Mouse (Mus musculus) adrenal gland, postnatal 36 days (tissue): ENCODE measurements around the gene Krtap9-5. TPM values are rescaled to one million over a fixed set of nuclear protein-coding genes. Genes with fewer than 3 reads are reported as not detected.

ENCODE experiments used
- DNase-seq, 2 experiments: peaks; one replicate each; pipeline ENCODE4 v3.0.0; 2021; ENCODE audit warnings: mixed read lengths in 1 of 2
- long read RNA-seq, 2 experiments: library from polyadenylated mRNA; stranded (forward); transcript quantifications; one replicate each; pipeline ENCODE4 v2.0.0; 2021; ENCODE audit warnings: borderline sequencing depth in 2 of 2
- total RNA-seq, 2 experiments: library from RNA; stranded (reverse); gene quantifications; 2 replicates each; pipeline ENCODE4 v1.2.3; 2021

The Krtap9-5 gene
- total RNA-seq, result not detected
- long read RNA-seq, experiment 1, result 0 reads
- long read RNA-seq, experiment 2, result 0 reads

DNA sequence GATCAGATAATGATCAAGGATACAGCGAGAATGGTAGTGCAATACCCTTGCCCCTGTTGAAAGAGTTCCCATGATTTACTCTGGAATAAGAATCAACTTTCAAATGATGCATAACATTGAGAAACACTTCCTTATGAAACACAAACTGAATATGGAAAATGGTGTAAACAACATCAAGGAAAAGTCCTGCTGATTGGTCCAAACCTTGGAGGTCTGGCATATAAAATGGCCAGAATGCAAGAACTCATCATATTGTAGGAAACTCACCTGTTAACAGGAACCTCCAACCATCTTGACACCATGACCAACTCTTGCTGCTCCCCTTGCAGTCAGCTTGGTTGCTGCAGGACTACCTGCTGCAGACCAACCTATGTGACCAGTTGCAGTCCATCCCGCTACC lies at the start of gene Krtap9-5:
Gene Krtap9-5, plus strand, starts transcription at position 301 of the 400 bp plus-strand sequence.
- no peak for DNase-seq

DNA sequence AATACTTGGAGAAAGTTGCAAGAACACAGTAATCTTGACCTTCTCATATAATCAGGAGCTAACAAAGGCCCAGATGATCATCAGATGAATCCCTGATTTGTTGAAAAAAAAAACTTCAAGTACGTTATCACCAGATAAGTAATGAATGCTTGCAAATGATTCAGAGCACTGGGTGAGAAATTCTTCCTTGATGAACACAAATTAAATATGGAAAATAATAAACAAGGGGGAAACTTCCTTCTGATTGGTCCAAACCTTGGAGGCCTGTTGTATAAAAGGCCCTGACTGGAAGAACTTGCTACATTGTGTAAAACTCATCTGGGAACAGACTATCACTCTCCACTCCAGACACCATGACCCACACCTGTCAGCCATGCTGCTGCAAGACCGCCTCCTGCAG lies 40.7 kb upstream of the Krtap9-5 start, which contains the start of gene Krtap31-1:
Gene Krtap31-1, plus strand, starts transcription at position 301 of the 400 bp plus-strand sequence.
- no peak for DNase-seq

DNA sequence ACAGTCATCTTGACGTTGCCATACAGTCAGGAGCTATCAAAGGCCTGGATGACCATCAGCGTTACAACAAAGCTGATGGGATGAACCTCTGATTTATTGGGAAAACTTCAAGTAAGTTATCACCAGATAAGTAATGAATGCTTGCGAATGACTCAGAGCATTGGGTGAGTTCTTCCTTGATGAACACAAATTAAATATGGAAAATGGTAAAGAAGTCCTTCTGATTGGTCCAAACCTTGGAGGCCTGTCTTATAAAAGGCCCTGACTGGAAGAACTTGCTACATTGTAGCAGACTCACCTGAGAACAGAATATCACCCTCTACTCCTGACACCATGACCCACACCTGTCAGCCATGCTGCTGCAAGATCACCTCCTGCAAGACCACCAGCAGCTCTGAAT lies 33.8 kb upstream of the Krtap9-5 start, which contains the start of gene Gm11565:
Gene Gm11565, plus strand, starts transcription at position 301 of the 400 bp plus-strand sequence.
- no peak for DNase-seq

DNA sequence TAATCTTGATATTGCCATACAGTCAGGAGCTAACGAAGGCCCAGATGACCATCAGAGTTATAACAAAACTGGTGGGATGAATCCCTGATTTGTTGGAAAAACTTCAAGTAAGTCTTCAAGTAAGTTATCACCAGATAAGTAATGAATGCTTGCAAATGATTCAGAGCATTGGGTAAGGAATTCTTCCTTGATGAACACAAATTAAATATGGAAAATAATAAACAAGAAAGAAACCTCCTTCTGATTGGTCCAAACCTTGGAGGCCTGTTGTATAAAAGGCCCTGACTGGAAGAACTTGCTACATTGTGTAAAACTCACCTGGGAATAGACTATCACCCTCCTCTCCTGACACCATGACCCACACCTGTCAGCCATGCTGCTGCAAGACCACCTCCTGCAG lies 12.3 kb upstream of the Krtap9-5 start, which contains the start of gene Krtap31-2:
Gene Krtap31-2, plus strand, starts transcription at position 301 of the 400 bp plus-strand sequence.
- DNase-seq, result no peak

DNA sequence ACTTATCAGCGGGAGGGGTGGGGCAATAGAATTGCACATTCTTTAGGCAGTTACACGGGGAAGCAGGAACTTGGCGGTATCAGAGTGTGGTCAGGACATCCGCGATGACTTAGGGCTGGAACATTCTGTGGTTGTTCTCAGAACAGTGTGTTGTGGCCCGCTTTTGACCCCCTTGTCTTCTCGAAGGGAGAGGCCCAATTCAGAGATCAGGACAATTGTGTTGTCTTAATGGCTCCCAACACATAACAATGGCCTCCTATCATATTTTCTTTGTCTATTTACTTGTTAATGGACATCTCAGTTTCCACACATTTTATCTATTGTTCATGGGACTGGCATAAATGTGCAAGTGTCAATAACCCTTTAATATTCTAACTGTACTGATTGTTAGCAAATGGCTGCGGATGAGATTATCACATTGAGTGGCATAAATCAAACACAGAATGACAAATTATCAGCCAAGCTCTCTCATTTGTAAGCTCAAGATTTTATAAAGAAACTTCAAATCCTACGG lies 10.5 kb upstream of the Krtap9-5 start:
- no peak for DNase-seq

DNA sequence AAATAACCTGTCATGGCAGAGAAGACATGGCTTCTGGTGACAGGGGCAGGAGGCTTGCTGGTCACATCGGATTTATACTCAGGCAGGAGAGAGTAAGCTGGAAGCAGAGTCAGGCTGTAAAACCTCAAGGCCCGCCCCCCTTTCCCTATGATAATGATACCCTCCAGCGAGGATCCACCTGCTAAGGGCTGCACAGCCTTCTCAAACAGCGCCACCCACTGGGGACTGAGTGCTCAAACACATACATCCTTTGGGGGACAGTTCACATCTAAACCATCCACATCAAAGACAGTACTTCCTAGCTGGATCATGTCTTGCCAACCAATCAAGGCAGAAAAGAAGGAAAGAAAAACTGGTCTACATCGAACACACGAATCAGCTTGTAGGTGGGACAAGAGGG lies 15.9 kb downstream of the Krtap9-5 start:
- DNase-seq, result no peak

DNA sequence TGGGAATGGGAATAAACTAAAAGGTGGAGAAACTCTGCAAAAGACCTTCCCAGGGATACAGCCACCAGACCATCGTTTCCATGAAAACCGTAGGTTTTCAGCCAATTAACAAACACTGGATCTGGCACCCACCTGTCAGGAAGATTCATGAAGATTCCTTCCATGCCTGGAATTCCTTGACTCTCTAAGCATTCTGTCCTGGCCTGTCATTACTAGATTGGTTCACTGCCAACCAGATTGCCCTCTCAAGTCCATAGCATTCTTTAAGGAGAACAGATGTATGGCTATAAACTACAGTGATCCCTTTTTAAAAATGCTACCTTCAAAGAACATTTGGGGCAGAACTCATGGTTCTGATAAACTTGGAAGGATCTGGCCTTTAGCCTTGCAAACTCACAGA lies 17.7 kb downstream of the Krtap9-5 start:
- DNase-seq, result no peak

DNA sequence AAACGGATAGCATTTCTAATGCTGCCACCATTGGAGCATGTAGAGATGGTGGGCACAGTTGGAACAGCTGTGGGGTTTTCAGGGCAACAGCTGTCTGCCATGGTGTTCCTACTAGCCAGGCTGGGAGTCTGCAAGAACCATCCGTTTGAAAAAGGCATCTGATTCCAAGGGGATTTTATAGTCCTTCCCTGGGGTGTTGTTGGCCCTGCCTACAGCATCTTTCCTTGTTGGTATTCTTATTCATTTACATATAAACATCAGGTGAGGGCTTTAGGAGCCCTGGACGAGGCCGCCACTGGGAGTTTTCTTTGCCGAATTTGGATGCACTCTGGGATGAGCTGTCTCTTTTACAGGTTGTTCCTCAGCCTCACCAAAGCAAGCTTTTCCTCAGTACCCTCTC lies 30.7 kb downstream of the Krtap9-5 start, which contains the start of gene Krtap29-1:
Gene Krtap29-1, minus strand, starts transcription at position 101 of the 400 bp plus-strand sequence.
- no peak for DNase-seq

DNA sequence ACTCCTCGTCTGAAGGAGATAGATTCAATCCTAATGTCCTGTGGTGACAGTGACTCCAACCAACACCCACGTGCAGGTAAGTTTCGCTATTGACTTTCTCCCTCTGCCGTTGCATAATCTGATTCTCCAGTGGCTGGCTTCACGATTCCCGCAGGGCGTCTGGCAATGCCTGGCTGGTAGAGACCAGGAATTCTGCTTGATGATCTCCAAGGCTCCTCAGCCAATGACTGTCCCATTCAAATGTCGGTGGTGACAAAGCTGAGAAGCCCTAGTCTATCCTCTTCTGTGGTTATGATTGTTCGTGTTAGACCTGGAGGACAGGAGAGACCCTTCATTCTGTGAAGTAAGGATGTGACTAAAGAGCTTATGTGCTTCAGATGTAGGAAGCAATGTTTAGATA lies 34.5 kb downstream of the Krtap9-5 start:
- DNase-seq, result no peak

DNA sequence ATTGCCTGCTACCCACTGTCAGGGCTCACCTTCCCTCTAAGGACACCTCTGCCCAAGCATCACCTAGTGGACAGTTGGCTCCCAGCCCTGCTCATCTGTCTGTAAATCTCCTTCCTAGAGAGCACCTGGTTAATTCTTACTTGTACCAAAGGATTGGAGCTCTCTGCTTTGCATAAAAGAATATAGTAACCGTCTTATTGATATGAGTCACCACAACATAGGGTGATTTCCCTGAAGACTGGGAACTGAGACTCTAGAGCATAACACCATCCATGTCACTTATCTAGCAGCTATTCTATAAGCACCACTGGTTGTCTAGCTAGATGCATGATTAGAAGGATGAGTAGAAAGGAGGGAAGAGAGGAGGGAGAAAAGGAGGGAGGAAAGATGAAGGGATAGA lies 35.2 kb downstream of the Krtap9-5 start:
- no peak for DNase-seq

DNA sequence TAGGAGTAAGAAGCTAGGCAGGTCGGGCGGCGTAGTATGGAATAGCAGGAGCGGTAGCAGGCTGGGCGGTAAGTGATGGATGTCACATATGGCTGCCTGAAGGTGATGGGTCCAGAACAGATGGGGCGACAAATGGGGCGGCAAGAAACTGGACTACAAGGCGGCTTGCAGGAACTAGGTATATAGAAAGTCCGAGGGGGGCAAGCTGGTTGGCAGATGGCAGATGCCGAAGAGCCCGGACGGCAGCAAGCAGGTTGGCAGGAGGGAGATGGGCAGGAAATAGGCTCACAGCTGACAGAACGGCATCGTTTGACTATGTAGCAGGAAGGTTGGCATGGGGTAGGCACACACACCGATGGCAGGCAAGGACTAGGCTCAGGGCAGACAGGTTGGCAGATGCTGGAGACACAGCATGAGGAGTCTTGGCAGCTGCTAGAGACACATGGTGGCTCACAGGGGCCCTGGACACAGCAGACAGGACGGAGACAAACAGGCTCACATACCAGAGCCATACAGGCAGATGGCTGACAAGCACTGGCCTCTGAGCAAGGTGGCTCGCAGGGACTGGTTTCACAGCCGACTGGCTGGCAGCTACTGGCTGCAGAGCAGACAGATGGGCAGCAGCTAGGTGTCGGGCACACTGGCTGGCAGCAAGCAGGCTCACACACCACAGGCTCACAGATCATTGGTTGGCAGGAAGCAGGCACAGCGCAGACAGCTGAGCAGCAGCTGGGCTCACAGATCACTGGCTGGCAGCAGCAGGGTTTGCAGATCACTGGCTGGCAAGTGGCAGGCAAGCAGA lies 37.2 kb downstream of the Krtap9-5 start:
- peak; percentile 15 to 17 for DNase-seq

DNA sequence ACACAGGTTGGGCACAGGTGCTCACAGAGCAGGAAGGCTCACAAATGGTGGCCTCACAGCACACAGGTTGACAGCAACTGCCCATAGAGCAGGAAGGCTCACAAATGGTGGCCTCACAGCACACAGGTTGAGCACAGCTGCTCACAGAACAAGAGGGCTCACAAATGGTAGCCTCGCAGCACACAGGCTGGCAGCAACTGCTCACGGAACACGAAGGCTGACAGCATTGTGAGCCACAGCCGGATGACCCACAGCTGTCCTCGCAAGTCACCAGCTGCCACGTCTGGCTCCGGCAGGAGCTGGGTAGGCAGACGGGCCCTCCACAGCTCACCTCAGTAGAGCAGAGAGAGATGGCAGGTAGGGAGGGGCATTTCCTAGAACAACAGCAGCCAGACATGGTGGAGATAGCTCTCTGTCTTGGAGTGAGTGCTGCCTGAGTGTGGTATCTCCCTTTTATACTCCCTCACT lies 37.9 kb downstream of the Krtap9-5 start, which contains the start of gene Krtap16-1:
Gene Krtap16-1, minus strand, starts transcription at position 418 of the 468 bp plus-strand sequence.
- no peak for DNase-seq

DNA sequence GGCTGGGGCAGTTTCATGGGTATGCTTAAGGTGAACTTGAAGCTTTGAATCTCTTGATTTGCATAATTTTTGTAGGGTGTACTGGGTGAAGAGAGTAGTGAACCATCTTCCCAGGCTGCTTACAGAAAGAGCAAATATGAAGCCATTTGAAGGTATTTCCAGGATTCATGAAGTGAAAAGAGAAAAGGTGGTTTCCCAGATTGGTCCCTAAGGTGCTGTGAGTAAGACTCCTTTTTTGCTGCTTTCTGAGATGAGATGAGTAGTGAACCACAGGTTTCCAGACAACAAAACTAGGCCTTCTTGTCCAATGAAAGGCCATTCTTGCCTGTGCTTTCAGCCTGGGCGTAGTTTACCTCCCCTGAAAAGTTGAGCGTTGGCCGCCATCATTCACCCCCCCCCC lies 40.3 kb downstream of the Krtap9-5 start:
- no peak for DNase-seq

DNA sequence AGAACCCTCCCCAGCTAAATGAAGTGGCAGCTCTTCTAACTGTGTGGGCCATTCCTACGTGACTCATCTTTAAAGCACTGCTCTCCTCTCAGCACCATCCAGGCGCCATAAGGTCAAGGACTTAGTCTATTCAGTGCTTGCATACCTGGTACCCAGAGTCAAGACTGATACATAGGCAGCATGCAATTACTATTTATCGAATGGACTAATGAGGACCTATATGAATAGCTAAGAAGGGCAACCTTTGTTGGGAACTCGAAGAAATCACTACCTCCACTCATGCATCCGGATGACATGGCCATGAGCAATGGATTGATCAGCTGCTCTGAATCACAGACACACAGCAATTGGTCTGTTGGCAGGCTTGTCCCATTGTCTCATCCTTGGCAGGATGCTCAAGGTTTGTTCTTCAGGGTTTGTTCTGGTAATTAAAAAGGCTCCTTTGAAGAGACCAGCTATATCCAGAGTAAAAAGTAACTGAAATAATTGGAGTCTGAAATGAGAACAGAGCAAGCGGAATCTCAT lies 41.7 kb downstream of the Krtap9-5 start:
- peak; percentile 50 to 68 for DNase-seq

DNA sequence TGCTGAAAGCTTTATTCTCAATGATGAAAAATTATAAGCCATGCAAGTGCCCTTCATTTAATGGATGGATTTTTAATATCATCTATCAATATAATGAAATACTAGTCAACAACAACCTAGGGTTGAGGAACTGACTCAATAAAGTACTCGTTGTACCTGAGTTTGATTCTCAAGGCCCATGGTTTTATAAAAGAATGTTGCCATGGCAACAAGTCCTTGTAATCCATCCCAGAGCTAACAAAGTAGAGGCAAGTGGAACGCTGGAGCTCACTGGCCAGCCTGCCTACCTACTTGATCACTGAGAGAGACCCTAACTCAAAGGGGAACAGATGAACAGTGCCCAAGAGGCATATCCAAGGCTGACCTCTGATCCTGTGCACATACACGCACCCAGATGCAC lies 42.3 kb downstream of the Krtap9-5 start:
- no peak for DNase-seq

DNA sequence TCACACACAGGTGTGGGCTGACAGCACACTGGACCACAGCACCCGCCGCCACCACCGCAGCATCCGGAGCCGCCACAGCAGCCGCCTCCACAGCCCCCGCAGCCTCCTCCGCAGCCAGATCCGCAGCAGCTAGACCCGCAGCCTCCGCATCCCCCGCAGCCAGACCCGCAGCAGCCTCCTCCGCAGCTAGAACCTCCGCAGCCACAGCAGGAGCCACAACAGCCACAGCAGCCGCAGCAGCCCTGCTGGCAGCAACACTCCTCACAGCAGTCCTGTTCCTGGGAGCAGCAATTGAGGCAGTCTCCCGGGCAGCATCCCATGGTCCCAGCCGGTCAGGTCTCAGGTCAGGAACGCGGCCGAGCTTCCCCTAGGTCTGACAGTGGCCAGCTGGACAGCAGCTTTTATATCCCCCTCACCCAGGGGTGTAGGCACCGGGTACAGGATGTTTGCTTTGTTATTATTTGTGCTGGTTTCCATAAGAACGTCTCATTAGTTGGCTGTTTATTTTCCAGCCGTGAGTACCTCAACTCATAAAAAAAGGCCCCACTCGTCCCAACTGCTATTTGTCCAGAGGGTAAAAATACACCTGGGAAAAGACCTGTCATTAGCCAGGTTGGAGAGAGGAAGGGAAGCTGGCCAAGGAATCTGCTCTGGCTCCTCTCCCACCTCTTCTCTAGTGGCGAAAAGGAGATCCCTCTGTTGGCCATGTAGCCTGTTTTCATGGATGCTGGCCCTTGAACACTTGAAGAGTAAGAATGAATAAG lies 45.5 kb downstream of the Krtap9-5 start, which contains the start of gene Krtap17-1:
Gene Krtap17-1, minus strand, starts transcription at position 375 of the 764 bp plus-strand sequence.
- DNase-seq, result no peak

DNA sequence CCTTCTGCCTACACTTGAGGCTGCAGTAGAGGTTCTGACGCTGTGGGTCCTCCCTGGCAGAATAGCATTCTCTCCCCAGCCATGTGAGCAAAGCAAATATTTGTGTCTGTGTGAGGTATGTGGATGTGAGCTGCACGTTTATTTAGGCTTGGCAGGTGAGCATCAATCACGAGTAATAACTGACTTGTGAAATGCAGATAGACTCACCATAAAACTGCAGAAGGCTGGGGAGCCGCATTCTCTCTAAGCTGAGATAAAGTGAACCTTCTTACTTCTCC lies 46.0 kb downstream of the Krtap9-5 start:
- no peak for DNase-seq

DNA sequence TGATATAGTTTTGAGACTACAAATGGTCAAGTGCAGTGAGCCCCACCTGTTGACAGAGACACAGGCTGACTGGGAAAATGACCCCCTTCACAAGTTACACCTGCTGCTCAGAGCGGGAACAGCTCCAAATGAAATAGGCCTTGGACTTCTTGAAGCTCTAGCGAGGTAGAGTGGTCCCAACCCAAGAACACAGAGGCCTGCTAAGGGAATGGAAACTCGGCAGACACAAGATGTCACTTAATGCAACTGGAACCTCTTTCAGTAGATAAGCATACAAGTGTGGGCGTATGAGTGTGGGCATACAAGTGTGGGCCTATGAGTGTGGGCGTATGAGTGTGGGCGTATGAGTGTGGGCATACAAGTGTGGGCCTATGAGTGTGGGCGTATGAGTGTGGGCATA lies 50.8 kb downstream of the Krtap9-5 start:
- DNase-seq, result no peak
